Mouse (Mus musculus) embryonic facial prominence, embryonic 11.5 days (tissue): Measurements from ENCODE around the gene Sowaha. TPM values are rescaled to one million over a fixed set of nuclear protein-coding genes. Genes with fewer than 3 reads are reported as not detected.

ENCODE experiments used
- ATAC-seq: fragments of 200-750 bp; cut with Nextera tagmentation; replicated peaks from 2 replicates; pipeline ENCODE4 v1.8.0; 2017; ENCODE audit warnings: low read depth; ENCODE audit not compliant: insufficient number of reproducible peaks, low FRiP score, low TSS enrichment
- DNase-seq: peaks from one replicate; pipeline ENCODE4 v3.0.0-alpha.2; 2015; ENCODE audit warnings: low spot score
- H3K27ac ChIP-seq: fragments of 300-500 bp; sonication (generic); replicated peaks from 2 replicates; pipeline ENCODE4 v1.5.1; 2014; ENCODE audit warnings: mild to moderate bottlenecking, low read depth, low read length, control low read depth
- H3K27me3 ChIP-seq: fragments of 300-500 bp; sonication (generic); 2 replicates; pipeline ENCODE4 v1.6.1; 2014; ENCODE audit warnings: mild to moderate bottlenecking, low read length, moderate library complexity, mixed read lengths; ENCODE audit not compliant: control insufficient read depth, insufficient read depth
- H3K36me3 ChIP-seq: fragments of 300-500 bp; sonication (generic); replicated peaks from 2 replicates; pipeline ENCODE4 v1.6.1; 2014; ENCODE audit warnings: low read depth, mild to moderate bottlenecking, low read length, moderate library complexity, mixed read lengths; ENCODE audit not compliant: control insufficient read depth, insufficient read depth
- H3K4me1 ChIP-seq: fragments of 300-500 bp; sonication (generic); 2 replicates; pipeline ENCODE4 v1.6.1; 2014; ENCODE audit warnings: low read length, mixed read lengths; ENCODE audit not compliant: control insufficient read depth, insufficient read depth
- H3K4me2 ChIP-seq: fragments of 300-500 bp; sonication (generic); 2 replicates; pipeline ENCODE4 v1.6.1; 2014; ENCODE audit warnings: low read depth, mild to moderate bottlenecking, control low read depth, low read length, moderate library complexity
- H3K4me3 ChIP-seq: fragments of 300-500 bp; sonication (generic); 2 replicates; pipeline ENCODE4 v1.5.1; 2014; ENCODE audit warnings: low read depth, low read length, control low read depth
- H3K9ac ChIP-seq: fragments of 300-500 bp; sonication (generic); replicated peaks from 2 replicates; pipeline ENCODE4 v1.6.1; 2014; ENCODE audit warnings: mild to moderate bottlenecking, control low read depth, low read length
- H3K9me3 ChIP-seq: fragments of 300-500 bp; sonication (generic); replicated peaks from 2 replicates; pipeline ENCODE4 v1.6.1; 2016; ENCODE audit warnings: mild to moderate bottlenecking, low read length, inconsistent platforms, mixed read lengths; ENCODE audit not compliant: control insufficient read depth
- WGBS: fragments of 180-500 bp; shearing (Covaris S2); extraction: QIAGEN DNeasy Blood & Tissue Kit; methylation state at CpG from one replicate; pipeline ENCODE4 v1.1.7; 2014; 5-methylcytosine and 5-hydroxymethylcytosine counted together
- polyA plus RNA-seq: library from polyadenylated mRNA; unstranded; fragments of >200 nt; fragmentation: Nextera tagmentation; extraction: Ambion mirVana; gene quantifications from 2 replicates; pipeline ENCODE4 v1.2.1, GENCODE M21; 2014

The Sowaha gene
- polyA plus RNA-seq, 1 experiment from 2014 or later = 1.5 TPM

GRCm38 (mm10) chr11:53489007-53489406 lies 8.9 kb upstream of the Sowaha start:
- 94% methylated on average over 5 of the region's 5 CpGs for WGBS
- Histone ChIP-seq H3K9ac (no peak overlapping the region), H3K4me1 (peaks cover 4% of the 10 kb centered on the region), H3K27ac (no peak overlapping the region), H3K36me3 (no peaks in the 10 kb centered on the region), H3K4me3 (no peak overlapping the region), H3K27me3 (no peaks in the 10 kb centered on the region), H3K4me2 (no peak overlapping the region), H3K9me3 (no peaks in the 10 kb centered on the region)
- ATAC-seq (no peak), DNase-seq (no peak)

GRCm38 (mm10) chr11:53486822-53487594 lies 6.9 kb upstream of the Sowaha start:
- peak; percentile 64 for ATAC-seq

GRCm38 (mm10) chr11:53486351-53486750 lies 6.3 kb upstream of the Sowaha start:
- Histone ChIP-seq H3K4me3 (no peak overlapping the region), H3K27ac (no peak overlapping the region), H3K4me2 (no peak overlapping the region), H3K9me3 (no peaks in the 10 kb centered on the region), H3K9ac (no peak overlapping the region), H3K4me1 (peaks cover 4% of the 10 kb centered on the region), H3K36me3 (no peaks in the 10 kb centered on the region), H3K27me3 (peaks cover 1% of the 10 kb centered on the region)
- DNase-seq = no peak
- no peak for ATAC-seq
- WGBS = 62% methylated on average over 3 of the region's 3 CpGs

More at GRCm38 (mm10) chr11:53486822-53487594, 6.9 kb upstream of the Sowaha start:
- H3K4me1 ChIP-seq = peaks cover 4% of the 10 kb centered on the region
- no peaks in the 10 kb centered on the region for H3K27me3 ChIP-seq
- no peaks in the 10 kb centered on the region for H3K36me3 ChIP-seq
- 7% methylated on average over 27 of the region's 27 CpGs for WGBS
- H3K4me3 ChIP-seq = no peak overlapping the region
- no peak overlapping the region for H3K9ac ChIP-seq
- no peaks in the 10 kb centered on the region for H3K9me3 ChIP-seq
- peak overlapping the region; percentile 32 for H3K4me2 ChIP-seq
- DNase-seq = peak; percentile 36
- no peak overlapping the region for H3K27ac ChIP-seq

DNA sequence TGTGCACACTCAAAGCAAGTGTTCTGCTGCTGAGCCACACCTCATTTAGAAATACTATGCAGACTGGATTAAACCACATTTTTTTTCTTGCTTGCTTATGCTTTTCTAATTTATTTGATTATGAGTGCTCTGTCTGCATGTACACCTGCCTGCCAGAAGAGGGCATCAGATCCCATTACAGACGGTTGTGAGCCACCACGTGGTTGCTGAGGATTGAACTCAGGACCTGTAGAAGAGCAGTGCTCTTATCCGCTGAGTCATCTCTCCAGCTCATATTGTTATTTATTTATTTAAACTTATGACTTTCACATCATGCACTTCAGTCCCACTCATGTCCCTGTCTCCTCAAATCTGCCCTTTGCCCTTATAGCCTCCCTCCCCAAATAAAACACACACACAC lies 5.6 kb upstream of the Sowaha start:
- H3K4me2 ChIP-seq = no peak overlapping the region
- 42% methylated on average over 3 of the region's 3 CpGs for WGBS
- H3K27me3 ChIP-seq = peaks cover 4% of the 10 kb centered on the region
- DNase-seq = no peak
- no peaks in the 10 kb centered on the region for H3K9me3 ChIP-seq
- H3K27ac ChIP-seq = no peak overlapping the region
- ATAC-seq = no peak
- no peak overlapping the region for H3K9ac ChIP-seq
- H3K4me1 ChIP-seq = peaks cover 4% of the 10 kb centered on the region
- H3K4me3 ChIP-seq = no peak overlapping the region
- no peaks in the 10 kb centered on the region for H3K36me3 ChIP-seq

GRCm38 (mm10) chr11:53483159-53483891 lies 3.3 kb upstream of the Sowaha start:
- Histone ChIP-seq H3K4me3 (no peak overlapping the region), H3K36me3 (no peaks in the 10 kb centered on the region), H3K27ac (no peak overlapping the region), H3K9me3 (peaks cover 3% of the 10 kb centered on the region; the same call in 1 of the 2 replicates), H3K9ac (no peak overlapping the region), H3K4me1 (peaks cover 8% of the 10 kb centered on the region), H3K27me3 (peaks cover 27% of the 10 kb centered on the region), H3K4me2 (no peak overlapping the region)
- DNase-seq (no peak), ATAC-seq (no peak)
- WGBS = 78% methylated on average over 9 of the region's 9 CpGs

DNA sequence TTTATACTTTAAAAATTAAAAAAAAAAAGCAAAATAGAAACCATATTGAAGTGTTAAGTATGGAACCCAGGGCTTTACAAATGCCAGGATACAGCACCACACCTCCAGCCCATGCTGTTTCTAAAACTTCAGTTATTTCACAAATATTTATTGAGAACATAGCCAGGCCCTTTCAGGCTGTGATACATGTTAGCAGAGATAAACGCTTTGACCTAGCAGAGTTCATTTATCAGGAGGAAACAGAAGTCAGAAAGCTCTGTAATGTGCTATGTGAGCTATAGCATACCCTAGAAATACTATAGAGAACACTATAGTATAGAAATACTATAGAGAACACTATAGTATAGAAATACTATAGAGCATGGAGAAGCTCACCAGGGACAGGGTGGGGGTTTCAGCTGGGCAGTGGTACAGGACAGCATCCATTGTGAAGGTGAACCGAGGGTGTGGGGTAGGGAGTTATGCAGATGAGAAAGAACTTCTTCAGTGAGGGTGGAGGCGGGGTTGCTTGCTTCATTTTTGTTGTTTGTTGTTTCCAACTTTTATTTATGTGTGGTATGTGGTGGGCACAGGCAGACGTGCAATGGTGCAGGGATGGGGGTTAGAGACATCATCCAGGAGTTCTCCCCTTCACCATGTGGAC lies 1.1 kb upstream of the Sowaha start:
- H3K4me1 ChIP-seq = peaks cover 4% of the 10 kb centered on the region; the same call in 1 of the 2 replicates
- H3K4me2 ChIP-seq = no peak overlapping the region
- H3K36me3 ChIP-seq = no peaks in the 10 kb centered on the region
- H3K27me3 ChIP-seq = peaks cover 33% of the 10 kb centered on the region
- H3K4me3 ChIP-seq = no peak overlapping the region
- H3K9ac ChIP-seq = no peak overlapping the region
- DNase-seq (no peak), ATAC-seq (no peak)
- peaks cover 3% of the 10 kb centered on the region; the same call in 1 of the 2 replicates for H3K9me3 ChIP-seq
- no peak overlapping the region for H3K27ac ChIP-seq
- 76% methylated on average over 4 of the region's 4 CpGs for WGBS

- Histone ChIP-seq H3K4me1 (peaks cover 4% of the 10 kb centered on the region; the same call in 1 of the 2 replicates), H3K36me3 (no peaks in the 10 kb centered on the region), H3K27ac (no peak overlapping the region), H3K9me3 (peaks cover 3% of the 10 kb centered on the region; the same call in 1 of the 2 replicates), H3K9ac (peak overlapping the region; percentile 51), H3K27me3 (peaks cover 33% of the 10 kb centered on the region), H3K4me2 (peak overlapping the region; percentile 76), H3K4me3 (peak overlapping the region; percentile 41)
- WGBS = 2% methylated on average over 59 of the region's 62 CpGs
- ATAC-seq = 0 out of 2 replicates have a peak, but pooled peaks have one; percentile 46
- no peak for DNase-seq
These were observed 797 bp downstream of the Sowaha start for GRCm38 (mm10) chr11:53479171-53479782.
